Mouse (Mus musculus) Patski (cell line): ENCODE data around the gene Ero1lb. TPM values are rescaled to one million over a fixed set of nuclear protein-coding genes. Genes with fewer than 3 reads are reported as not detected.
"Not testable (repeated sequence)": the region's sequence is repeated elsewhere in the genome, so short reads cannot be mapped to it uniquely, and the experiment has no call there.

Source experiments
- ATAC-seq: fragments of 100-300 bp; one replicate; pipeline ENCODE4 v1.8.0; 2021
- CTCF ChIA-PET: fragments of 350-600 bp; sonication (Branson Sonifier 250); formaldehyde crosslinking; loops from one replicate; lab custom pipeline; 2022; ENCODE audit warnings: inconsistent platforms; lab: Charles Lee
- POLR2A ChIA-PET: fragments of 350-600 bp; sonication (Branson Sonifier 250); formaldehyde crosslinking; loops from one replicate; lab custom pipeline; 2022; ENCODE audit warnings: antibody characterized with exemption, inconsistent platforms; lab: Charles Lee
- DNase-seq: peaks from one replicate; pipeline ENCODE4 v3.0.0-alpha.2; 2011; ENCODE audit warnings: low read depth, low spot score
- H3K27me3 ChIP-seq: fragments of 371-371 bp; one replicate; pipeline ENCODE4 v1.5.1; 2021
- CTCF ChIP-seq: fragments of 100-300 bp; IDR thresholded peaks from one replicate; pipeline ENCODE4 v1.5.1; 2021
- in situ Hi-C: fragments of 300-500 bp; cut with MboI; formaldehyde crosslinking; loops from 3 replicates; pipeline ENCODE4 v1.11.1; 2018; ENCODE audit warnings: low pct_unique_long_range_greater_than_20kb, mixed read lengths
- polyA plus RNA-seq: library from polyadenylated mRNA; unstranded; gene quantifications from one replicate; pipeline ENCODE4 v1.2.3, GENCODE M21; 2021

Gene Ero1lb
- polyA plus RNA-seq, 1 experiment from 2014 or later, result 7.1 TPM

DNA sequence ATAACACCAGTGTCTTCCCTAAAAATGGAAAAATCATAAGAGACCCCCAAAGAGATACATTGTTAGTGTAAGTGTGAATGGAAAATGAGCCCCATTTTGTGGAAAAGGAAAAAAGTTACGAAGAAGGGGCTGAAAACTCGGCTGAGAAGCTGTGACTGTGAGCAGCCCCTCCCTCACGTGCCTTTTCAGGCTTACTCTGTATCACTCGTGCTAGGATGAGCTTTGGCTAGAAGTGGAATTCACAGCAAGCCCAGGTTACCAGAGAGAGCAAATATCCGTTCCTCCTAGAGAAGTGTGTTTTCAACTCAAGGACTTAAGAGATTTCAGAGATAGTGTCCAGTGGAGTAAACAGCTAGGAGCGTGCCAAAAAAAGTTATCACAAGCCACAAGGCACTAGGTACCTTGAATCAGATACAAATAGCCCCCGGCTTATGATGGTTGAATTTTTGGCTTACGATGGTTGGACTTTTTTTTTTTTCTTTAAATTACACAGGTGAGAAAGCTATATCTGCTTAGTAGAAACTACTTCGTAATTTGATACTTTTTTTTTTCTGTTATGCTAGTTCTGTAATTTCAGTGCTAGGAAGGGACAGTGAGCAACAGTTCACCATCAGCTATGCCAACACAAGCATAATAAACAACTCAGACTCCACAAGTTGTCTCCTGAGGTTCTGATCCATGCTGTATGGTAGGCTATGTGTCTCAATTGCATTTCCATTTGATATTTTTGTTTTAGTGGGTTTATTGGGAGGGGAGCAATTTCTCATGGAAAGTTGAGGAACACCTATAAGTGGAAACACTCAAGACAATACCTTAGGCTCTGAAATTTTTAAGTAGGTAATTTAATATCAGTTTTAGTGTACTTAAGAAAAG, 3.2 kb downstream of the Ero1lb start:
- in situ Hi-C loops, result no loop called here
- ChIA-PET CTCF (interaction anchor here (0.8 kb wide), 1 partner anchor 16 kb away, joined by 3 read pairs; no protein-coding TSS in a partner anchor), POLR2A (no interaction called here)
- peaks cover 6% of the 10 kb centered on the region for H3K27me3 ChIP-seq
- no peak for DNase-seq
- TF ChIP-seq CTCF, result no peak
- no peak for ATAC-seq

DNA sequence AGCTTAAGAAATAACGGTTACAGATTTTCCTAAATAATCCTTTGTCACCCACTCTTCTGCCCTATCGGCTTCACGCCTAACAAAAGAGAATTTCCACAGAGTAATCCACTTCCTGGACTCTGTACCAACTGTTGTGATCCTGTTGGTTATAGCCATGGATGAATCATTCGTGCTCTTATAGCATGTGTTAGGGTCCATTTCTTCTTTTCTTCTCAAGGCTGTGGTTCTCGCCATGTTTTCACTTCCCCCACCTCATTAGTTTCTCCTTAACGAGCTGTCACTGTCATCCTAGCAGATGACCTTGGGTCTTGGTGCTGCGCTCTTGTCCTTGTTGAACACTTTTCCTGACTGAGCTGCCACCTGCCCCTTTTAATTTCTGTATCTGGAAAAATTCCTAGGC, 4.1 kb downstream of the Ero1lb start:
- in situ Hi-C loops, result no loop called here
- ATAC-seq (no peak), DNase-seq (no peak)
- ChIA-PET CTCF (interaction anchor here (0.8 to 1.2 kb wide), 2 partner anchors 15 to 94 kb away, joined by 3 read pairs; no protein-coding TSS in a partner anchor), POLR2A (no interaction called here)
- TF ChIP-seq CTCF, result no peak
- H3K27me3 ChIP-seq, result peaks cover 6% of the 10 kb centered on the region

DNA sequence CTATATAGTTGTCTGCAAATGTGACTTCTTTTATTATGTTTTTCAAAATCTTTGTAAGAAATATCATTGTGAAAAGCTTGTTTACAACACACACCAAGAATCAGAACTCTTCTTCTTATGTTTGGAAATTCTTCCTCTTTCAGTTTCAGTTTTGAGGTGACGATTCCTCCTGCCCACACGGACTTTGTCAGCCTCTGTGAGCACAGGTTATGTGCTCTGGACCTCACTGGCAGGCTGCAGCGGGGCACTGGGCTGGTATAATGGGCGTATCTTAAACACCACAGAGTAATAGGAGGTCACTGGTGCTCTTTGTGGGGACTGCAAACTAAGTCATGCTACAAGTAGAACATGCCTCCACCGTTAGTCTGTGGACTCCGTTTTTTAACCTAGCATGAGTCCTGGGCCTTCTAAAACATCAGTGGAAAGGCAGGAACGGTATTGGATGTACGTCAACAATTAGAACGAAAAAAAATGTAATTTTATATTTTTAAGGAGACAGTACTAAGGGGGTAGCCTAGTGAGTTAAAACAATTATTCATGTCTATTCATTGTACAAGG, 9.4 kb downstream of the Ero1lb start:
- no peak for TF ChIP-seq CTCF
- ATAC-seq (no peak), DNase-seq (no peak)
- no peaks in the 10 kb centered on the region for H3K27me3 ChIP-seq
- ChIA-PET POLR2A (no interaction called here), CTCF (no interaction called here)
- in situ Hi-C loops, result no loop called here

DNA sequence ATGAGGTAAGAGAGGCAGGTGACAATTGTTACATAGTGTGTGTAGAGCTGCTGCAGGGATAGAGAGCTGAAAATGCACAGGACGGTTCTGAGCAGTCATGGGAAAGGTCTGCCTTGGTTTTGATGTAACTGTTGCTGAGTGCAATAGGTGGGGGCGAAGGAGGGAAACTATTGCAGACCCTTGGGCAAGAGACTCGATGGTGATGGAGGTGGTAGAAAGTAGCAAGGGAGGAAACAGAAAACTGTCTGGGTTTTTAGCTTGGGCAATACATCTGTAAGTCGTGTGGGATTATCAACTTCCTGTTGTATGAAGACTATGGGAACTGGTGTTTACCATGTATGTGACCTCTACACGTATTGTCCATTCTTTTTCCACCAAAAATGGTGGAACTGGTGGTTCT, 12.5 kb downstream of the Ero1lb start:
- no peaks in the 10 kb centered on the region for H3K27me3 ChIP-seq
- POLR2A ChIA-PET, result no interaction called here
- DNase-seq, result no peak
- CTCF ChIA-PET, result no interaction called here
- TF ChIP-seq CTCF, result no peak
- no peak for ATAC-seq
- in situ Hi-C loops, result no loop called here

DNA sequence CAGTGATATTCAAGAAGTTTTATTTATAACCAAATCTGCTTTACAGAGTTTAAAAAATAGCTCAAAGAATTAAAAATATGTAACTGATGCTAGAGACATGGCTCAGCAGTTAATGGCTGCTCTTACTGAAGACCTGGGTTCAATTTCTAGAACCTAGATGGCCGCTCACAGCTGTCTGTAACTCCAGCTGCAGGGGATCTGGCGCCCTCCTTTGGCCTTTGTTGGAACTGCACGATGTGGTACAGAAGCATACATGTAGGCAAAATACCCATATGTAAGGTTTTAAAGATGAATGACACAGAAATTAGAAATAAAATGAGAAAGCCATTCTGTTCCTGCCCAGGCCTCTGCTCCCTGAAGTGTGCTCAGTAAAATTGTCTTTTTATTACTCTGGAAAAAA, 23.3 kb downstream of the Ero1lb start:
- TF ChIP-seq CTCF, result peak; percentile 80
- ChIA-PET POLR2A (interaction anchor here (0.6 kb wide), 1 partner anchor 281 kb away, joined by 3 read pairs; no protein-coding TSS in a partner anchor), CTCF (interaction anchor here (0.7 to 2.4 kb wide), 6 partner anchors 9 to 114 kb away, joined by 3 to 19 read pairs (median 4); no protein-coding TSS in a partner anchor)
- H3K27me3 ChIP-seq, result no peaks in the 10 kb centered on the region
- peak; percentile 44 for ATAC-seq
- DNase-seq, result no peak
- in situ Hi-C loops, result no loop called here

DNA sequence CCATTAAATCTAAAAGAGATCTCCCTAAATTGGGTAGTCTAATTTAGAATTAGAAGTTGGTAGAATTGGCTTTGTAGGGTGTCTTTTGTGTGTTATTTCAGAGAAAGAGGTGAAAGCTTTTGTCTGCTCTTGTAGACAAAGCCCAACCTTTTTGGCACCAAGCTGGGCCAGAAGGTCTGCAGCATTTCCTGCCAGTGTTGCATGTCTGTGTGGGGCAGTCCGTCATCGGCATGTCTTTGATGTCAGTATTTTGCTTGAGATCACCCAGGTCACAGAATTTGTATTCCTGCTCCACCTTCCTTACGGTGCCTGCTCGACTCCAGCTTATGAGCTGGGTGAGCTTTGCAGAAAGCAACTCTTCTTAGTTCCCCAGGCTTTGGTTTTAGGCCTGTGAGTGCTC, 31.4 kb downstream of the Ero1lb start:
- CTCF ChIA-PET, DNase-seq, POLR2A ChIA-PET, in situ Hi-C loops, ATAC-seq, H3K27me3 ChIP-seq: not testable (repeated sequence)

DNA sequence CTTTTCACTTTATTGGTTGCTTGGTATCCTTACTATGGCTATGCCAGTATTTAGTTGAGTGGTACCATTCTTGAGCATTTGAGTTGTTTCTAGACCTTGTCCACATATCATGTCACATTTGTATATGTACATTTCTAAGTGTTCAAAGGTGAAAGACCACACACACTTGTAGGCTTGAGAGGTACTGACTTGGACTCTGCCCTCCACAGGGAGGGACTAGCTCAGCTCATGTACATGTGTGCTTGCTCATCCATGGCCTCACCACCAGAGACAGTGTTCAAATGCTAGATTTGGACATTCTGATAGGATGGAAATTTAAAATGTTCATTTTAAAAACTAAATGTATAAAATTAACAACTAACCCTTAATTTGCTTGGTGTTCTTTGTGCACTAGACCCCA, 44.5 kb downstream of the Ero1lb start:
- in situ Hi-C loops, H3K27me3 ChIP-seq, DNase-seq, CTCF ChIA-PET, POLR2A ChIA-PET, ATAC-seq: not testable (repeated sequence)

DNA sequence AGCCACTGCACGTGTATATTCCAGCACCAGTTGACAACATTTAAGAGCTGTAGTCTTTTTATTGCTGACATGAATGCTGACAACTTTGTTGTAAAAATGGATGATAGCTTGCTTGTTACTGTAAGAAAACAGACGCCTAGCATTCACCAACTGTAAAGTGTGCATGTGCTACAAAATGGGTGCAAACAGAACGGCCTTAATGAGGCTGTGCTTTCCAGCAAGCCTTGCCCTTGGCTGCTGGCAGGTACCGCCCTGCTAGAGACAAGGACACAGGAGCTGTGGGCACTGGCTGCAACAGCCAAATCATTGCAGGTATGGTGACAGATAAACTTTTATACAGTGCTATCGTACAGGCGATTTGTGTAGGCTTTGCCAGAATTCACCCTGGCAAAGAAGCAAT, 48.4 kb downstream of the Ero1lb start:
- H3K27me3 ChIP-seq, ATAC-seq, in situ Hi-C loops, CTCF ChIA-PET, DNase-seq, POLR2A ChIA-PET: not testable (repeated sequence)

DNA sequence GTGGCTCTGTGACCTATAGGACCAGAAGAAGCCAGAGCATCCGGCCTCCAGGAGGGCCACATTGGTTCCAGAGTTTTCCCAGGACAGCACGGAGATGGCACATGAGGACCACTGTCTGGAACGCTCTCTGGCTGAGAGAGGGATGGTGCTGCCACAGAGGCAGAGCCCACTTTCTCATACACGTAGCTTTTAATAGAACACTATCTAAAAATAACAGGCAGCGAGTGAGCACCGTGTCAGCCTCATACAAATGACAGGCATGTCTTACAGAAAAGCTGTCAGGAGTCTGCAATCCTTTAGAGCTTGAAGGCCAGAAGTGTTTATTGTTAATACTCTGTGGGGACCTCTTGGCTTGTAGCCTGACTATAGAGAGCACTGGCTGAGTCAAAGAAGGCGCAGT, 48.9 kb downstream of the Ero1lb start:
- CTCF ChIA-PET, DNase-seq, in situ Hi-C loops, ATAC-seq, H3K27me3 ChIP-seq, POLR2A ChIA-PET: not testable (repeated sequence)

DNA sequence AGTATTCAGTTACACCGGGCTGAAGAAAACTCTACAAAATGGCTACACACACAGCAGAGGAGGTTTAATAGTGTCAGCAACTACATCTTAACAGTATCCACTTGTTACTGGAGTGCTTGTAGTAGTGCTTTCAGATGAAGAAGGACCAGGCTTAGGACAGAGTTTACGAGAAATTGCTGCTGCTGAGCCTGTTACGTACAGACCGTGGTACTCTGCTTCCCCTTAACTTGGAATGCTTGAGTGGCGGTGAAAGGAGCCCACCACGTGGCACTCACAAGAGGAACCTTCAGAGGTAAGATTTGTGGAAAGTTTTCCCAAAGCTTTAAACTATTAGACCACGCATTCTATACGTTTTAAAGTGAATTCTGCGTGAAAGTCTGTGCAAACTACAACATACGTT, 49.3 kb downstream of the Ero1lb start:
- in situ Hi-C loops, ATAC-seq, H3K27me3 ChIP-seq, CTCF ChIA-PET, DNase-seq, POLR2A ChIA-PET: not testable (repeated sequence)

DNA sequence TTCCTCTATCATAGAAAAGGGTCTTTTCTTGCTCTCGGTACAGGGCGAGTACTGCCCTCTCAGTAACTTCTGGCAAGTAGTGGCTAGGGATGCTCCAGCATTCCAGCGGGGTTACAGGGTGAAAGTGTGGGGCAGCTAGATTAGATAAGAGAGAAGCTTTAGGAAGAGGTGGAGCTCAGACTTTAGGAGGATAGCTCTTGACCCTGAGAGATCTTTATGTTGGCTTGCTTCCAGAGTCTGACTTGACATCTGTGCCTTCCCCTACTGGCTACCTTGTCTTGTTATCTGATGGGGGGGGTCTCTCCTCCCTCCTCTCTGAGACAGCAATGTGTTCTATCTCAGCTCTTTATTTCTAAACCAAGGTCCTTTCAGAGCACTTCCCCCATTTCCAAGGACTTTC, 50.8 kb downstream of the Ero1lb start:
- H3K27me3 ChIP-seq, CTCF ChIA-PET, ATAC-seq, DNase-seq, POLR2A ChIA-PET, in situ Hi-C loops: not testable (repeated sequence)

DNA sequence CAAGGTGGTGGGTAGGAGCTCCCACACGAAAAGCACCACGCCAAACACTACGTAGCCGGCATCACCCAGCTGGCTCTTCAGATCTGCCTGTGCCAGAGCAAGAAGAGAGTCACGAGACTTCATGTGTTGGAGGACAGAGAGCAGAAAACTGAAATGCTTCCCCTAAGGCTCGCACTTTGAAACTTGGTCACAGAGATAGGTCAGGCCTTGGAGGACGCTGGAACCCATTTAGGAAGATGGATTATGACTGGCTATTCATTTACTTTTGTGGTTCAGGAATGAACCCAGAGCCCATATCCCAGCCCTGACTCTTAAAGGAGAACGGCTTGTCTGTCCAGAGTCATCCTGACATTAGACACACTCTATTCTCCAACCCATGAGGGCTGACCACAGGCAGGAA, 54.1 kb downstream of the Ero1lb start:
- in situ Hi-C loops, H3K27me3 ChIP-seq, CTCF ChIA-PET, POLR2A ChIA-PET: not testable (repeated sequence)
- peak; percentile 51 for ATAC-seq
- DNase-seq, result peak; percentile 4

DNA sequence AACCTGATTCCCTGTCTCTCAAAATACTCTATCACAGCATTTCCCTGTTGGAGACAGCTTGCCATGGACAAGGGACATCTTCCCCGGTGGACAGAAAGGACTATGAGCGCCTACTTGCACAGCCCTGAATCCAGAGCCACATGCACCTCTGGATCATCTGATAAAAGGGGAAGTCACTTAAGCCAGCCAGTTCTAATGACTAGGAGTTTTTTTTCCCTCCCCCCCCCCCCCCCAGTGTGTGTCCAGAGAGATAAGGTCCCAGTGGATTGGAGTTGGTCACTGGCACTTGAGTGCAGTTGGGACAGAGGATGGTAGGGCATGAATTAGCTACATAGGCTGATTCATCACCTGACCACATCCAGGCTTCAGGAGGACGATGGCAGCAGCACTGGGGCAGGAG, 60.4 kb downstream of the Ero1lb start:
- POLR2A ChIA-PET, CTCF ChIA-PET: not testable (repeated sequence)

DNA sequence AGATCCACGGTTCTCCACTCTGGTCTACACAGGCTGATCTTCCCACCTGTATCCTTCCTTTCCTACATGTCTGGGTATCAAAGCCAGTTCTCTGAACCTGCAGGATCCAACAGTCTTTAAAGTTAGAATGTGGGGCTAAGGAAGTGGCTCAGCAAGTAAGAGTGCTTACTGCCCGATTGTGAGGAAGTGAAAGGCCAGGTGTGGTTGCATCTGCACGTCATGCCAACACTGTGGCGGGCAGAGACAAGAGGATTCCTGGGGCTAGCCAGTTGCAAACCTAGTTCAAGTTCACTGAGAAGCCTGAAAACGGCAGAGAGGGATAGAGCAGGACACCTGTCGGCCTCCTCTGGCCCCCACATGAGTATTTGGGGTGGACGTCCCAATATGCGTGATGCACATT, 62.1 kb downstream of the Ero1lb start:
- CTCF ChIA-PET, POLR2A ChIA-PET, H3K27me3 ChIP-seq, in situ Hi-C loops, DNase-seq, ATAC-seq: not testable (repeated sequence)

More for the DNA sequence above, 60.4 kb downstream of the Ero1lb start:
- ATAC-seq, in situ Hi-C loops, DNase-seq, H3K27me3 ChIP-seq: not testable (repeated sequence)

DNA sequence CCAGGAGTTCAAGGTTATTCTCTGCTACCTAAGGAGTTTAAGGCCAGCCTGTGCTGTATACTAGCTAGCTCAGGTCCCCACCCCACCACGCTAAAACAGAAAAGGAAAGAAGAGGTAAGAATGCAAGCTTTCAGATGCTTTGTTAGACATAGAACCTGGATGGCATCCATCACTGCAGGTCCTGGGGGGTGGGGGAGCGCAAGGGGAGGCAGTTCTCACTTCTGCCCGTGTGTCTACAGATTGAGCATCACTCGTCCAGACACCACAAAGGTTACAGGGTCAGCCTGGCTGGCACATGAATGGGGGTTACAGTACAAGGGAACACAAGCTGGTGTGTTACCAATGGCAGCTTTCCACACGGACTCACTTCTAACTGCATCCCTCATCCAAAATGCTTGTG, 62.5 kb downstream of the Ero1lb start:
- DNase-seq, ATAC-seq, POLR2A ChIA-PET, H3K27me3 ChIP-seq, in situ Hi-C loops, CTCF ChIA-PET: not testable (repeated sequence)
